Mouse (Mus musculus) CH12.LX (cell line): ENCODE measurements at regions not wholly inside any gene's neighbourhood (a gene's known extent, or its start where the extent isn't known, plus 50 kb on each side); places are given as distances from the start of the nearest gene placed in this dataset.

Experiments
- DNase-seq: peaks from one replicate; pipeline ENCODE4 v3.0.0-alpha.2; 2013; ENCODE audit errors: extremely low read depth
- H3K27ac ChIP-seq: 2 replicates; pipeline ENCODE4 v1.5.1; 2012; ENCODE audit warnings: low read depth, mild to moderate bottlenecking, control low read depth, moderate library complexity; ENCODE audit not compliant: insufficient read depth
- H3K27me3 ChIP-seq: replicated peaks from 2 replicates; pipeline ENCODE3; 2012; ENCODE audit warnings: inconsistent platforms
- H3K36me3 ChIP-seq, 2 experiments: replicated peaks in 1 of 2; 2 replicates each; pipeline versions ENCODE3 to v1.6.1; 2012; ENCODE audit warnings: inconsistent platforms in 1 of 2, low read length in 1 of 2, mild to moderate bottlenecking in 1 of 2, mixed read lengths in 1 of 2, moderate library complexity in 1 of 2; ENCODE audit not compliant: control insufficient read depth in 1 of 2, insufficient read depth in 1 of 2
- H3K4me1 ChIP-seq, 2 experiments: 2 replicates each; pipeline ENCODE4 v1.6.1; 2012; ENCODE audit warnings: inconsistent platforms in 1 of 2, moderate library complexity in 1 of 2; ENCODE audit not compliant: insufficient read depth in 2 of 2, control insufficient read depth in 1 of 2
- H3K4me2 ChIP-seq: 2 replicates; pipeline ENCODE4 v1.6.1; 2012; ENCODE audit warnings: low read depth, mild to moderate bottlenecking, control low read depth; ENCODE audit not compliant: poor library complexity, insufficient read depth, severe bottlenecking
- H3K4me3 ChIP-seq, 3 experiments: fragments of 150-350 bp in 1 of 3; sonication (generic) in 1 of 3; replicated peaks in 1 of 3; 2 replicates each; pipeline versions ENCODE3 to v1.5.1; 2011 to 2012; ENCODE audit warnings: low read depth in 2 of 3, low read length in 2 of 3, mild to moderate bottlenecking in 2 of 3, moderate library complexity in 2 of 3, control low read depth in 1 of 3, improper control_type of control experiment in 1 of 3, inconsistent platforms in 1 of 3, mixed read lengths in 1 of 3; ENCODE audit not compliant: poor library complexity in 1 of 3
- H3K79me2 ChIP-seq: replicated peaks from 2 replicates; pipeline ENCODE4 v1.6.1; 2012; ENCODE audit warnings: mild to moderate bottlenecking, moderate library complexity; ENCODE audit not compliant: control insufficient read depth, poor library complexity, insufficient read depth, severe bottlenecking; ENCODE audit errors: extremely low read depth
- H3K9ac ChIP-seq: 2 replicates; pipeline ENCODE4 v1.6.1; 2012; ENCODE audit warnings: low read depth, mild to moderate bottlenecking, control low read depth, moderate library complexity; ENCODE audit not compliant: insufficient read depth
- H3K9me3 ChIP-seq: replicated peaks from 2 replicates; pipeline ENCODE3; 2012; ENCODE audit warnings: low read length, inconsistent platforms, mixed read lengths
- BHLHE40 ChIP-seq: IDR thresholded peaks from 2 replicates; pipeline ENCODE4 v1.6.1; 2011; ENCODE audit warnings: mild to moderate bottlenecking, low read depth, low read length, improper control_type of control experiment
- CHD1 ChIP-seq: IDR thresholded peaks from 2 replicates; pipeline ENCODE4 v1.6.1; 2012; ENCODE audit warnings: low read depth, low read length, improper control_type of control experiment, inconsistent platforms
- CHD2 ChIP-seq: IDR thresholded peaks from 2 replicates; pipeline ENCODE4 v1.6.1; 2011; ENCODE audit warnings: low read length, improper control_type of control experiment
- CTCF ChIP-seq, 2 experiments: IDR thresholded peaks in 1 of 2; conservative IDR thresholded peaks in 1 of 2; 2 replicates each; pipeline ENCODE4 v1.5.1; 2011 to 2012; ENCODE audit warnings: low read depth in 2 of 2, low read length in 2 of 2, improper control_type of control experiment in 1 of 2, inconsistent platforms in 1 of 2, mild to moderate bottlenecking in 1 of 2, moderate library complexity in 1 of 2
- E2F4 ChIP-seq: IDR thresholded peaks from 2 replicates; pipeline ENCODE4 v1.6.1; 2011; ENCODE audit warnings: low read depth, low read length, improper control_type of control experiment; ENCODE audit not compliant: insufficient replicate concordance
- ELF1 ChIP-seq: IDR thresholded peaks from 2 replicates; pipeline ENCODE4 v1.6.1; 2014; ENCODE audit warnings: low read depth, mild to moderate bottlenecking, inconsistent platforms, low read length, improper control_type of control experiment
- EP300 ChIP-seq: IDR thresholded peaks from 2 replicates; pipeline ENCODE4 v1.6.1; 2011; ENCODE audit warnings: low read length, improper control_type of control experiment
- ETS1 ChIP-seq: conservative IDR thresholded peaks from 2 replicates; pipeline ENCODE4 v1.6.1; 2012; ENCODE audit warnings: low read depth, mild to moderate bottlenecking, inconsistent platforms, low read length, improper control_type of control experiment, moderate library complexity
- GABPA ChIP-seq: IDR thresholded peaks from 2 replicates; pipeline ENCODE4 v1.6.1; 2012; ENCODE audit warnings: low read depth, low read length, improper control_type of control experiment, inconsistent platforms; ENCODE audit not compliant: insufficient replicate concordance
- HCFC1 ChIP-seq: IDR thresholded peaks from 2 replicates; pipeline ENCODE4 v1.6.1; 2012; ENCODE audit warnings: low read depth, mild to moderate bottlenecking, inconsistent platforms, low read length, improper control_type of control experiment
- IRF4 ChIP-seq: IDR thresholded peaks from 2 replicates; pipeline ENCODE4 v1.6.1; 2014; ENCODE audit warnings: low read depth, mild to moderate bottlenecking, inconsistent platforms, low read length, improper control_type of control experiment
- JUN ChIP-seq: IDR thresholded peaks from 2 replicates; pipeline ENCODE4 v1.6.1; 2011; ENCODE audit warnings: low read depth, mild to moderate bottlenecking, low read length, improper control_type of control experiment, moderate library complexity; ENCODE audit not compliant: insufficient read depth
- JUND ChIP-seq: conservative IDR thresholded peaks from 2 replicates; pipeline ENCODE4 v1.6.1; 2011; ENCODE audit warnings: low read depth, low read length, improper control_type of control experiment
- KAT2A ChIP-seq: IDR thresholded peaks from 2 replicates; pipeline ENCODE4 v1.6.1; 2012; ENCODE audit warnings: low read length, improper control_type of control experiment, inconsistent platforms; ENCODE audit not compliant: insufficient replicate concordance
- MAFK ChIP-seq: IDR thresholded peaks from 2 replicates; pipeline ENCODE4 v1.6.1; 2011; ENCODE audit warnings: low read length, improper control_type of control experiment; ENCODE audit not compliant: insufficient replicate concordance
- MAX ChIP-seq: IDR thresholded peaks from 2 replicates; pipeline ENCODE4 v1.6.1; 2011; ENCODE audit warnings: low read length, improper control_type of control experiment
- MAZ ChIP-seq: IDR thresholded peaks from 2 replicates; pipeline ENCODE4 v1.6.1; 2012; ENCODE audit warnings: low read depth, mild to moderate bottlenecking, inconsistent platforms, low read length, improper control_type of control experiment, moderate library complexity
- MEF2A ChIP-seq: IDR thresholded peaks from 2 replicates; pipeline ENCODE4 v1.6.1; 2014; ENCODE audit warnings: low read depth, mild to moderate bottlenecking, inconsistent platforms, low read length, improper control_type of control experiment, borderline replicate concordance
- MXI1 ChIP-seq: IDR thresholded peaks from 2 replicates; pipeline ENCODE4 v1.6.1; 2011; ENCODE audit warnings: mild to moderate bottlenecking, low read depth, low read length, improper control_type of control experiment
- MYC ChIP-seq: IDR thresholded peaks from 2 replicates; pipeline ENCODE4 v1.6.1; 2011; ENCODE audit warnings: low read depth, mild to moderate bottlenecking, improper control_type of control experiment, low read length
- NELFE ChIP-seq: IDR thresholded peaks from 2 replicates; pipeline ENCODE4 v1.6.1; 2011; ENCODE audit warnings: low read depth, low read length, improper control_type of control experiment
- NRF1 ChIP-seq: IDR thresholded peaks from 2 replicates; pipeline ENCODE4 v1.6.1; 2014; ENCODE audit warnings: low read depth, mild to moderate bottlenecking, inconsistent platforms, low read length, improper control_type of control experiment, moderate library complexity
- PAX5 ChIP-seq: IDR thresholded peaks from 2 replicates; pipeline ENCODE4 v1.6.1; 2012; ENCODE audit warnings: low read length, inconsistent platforms, mixed read lengths
- POLR2A ChIP-seq: IDR thresholded peaks from 2 replicates; pipeline ENCODE4 v1.6.1; 2011; ENCODE audit warnings: low read depth, mild to moderate bottlenecking, improper control_type of control experiment, low read length
- POLR2AphosphoS2 ChIP-seq: IDR thresholded peaks from 2 replicates; pipeline ENCODE4 v1.6.1; 2011; ENCODE audit warnings: low read depth, low read length, improper control_type of control experiment
- RAD21 ChIP-seq: IDR thresholded peaks from 2 replicates; pipeline ENCODE4 v1.6.1; 2011; ENCODE audit warnings: low read depth, mild to moderate bottlenecking, low read length, improper control_type of control experiment, moderate library complexity
- RCOR1 ChIP-seq: conservative IDR thresholded peaks from 2 replicates; pipeline ENCODE4 v1.6.1; 2012; ENCODE audit warnings: low read depth, mild to moderate bottlenecking, inconsistent platforms, low read length, improper control_type of control experiment
- SIN3A ChIP-seq: IDR thresholded peaks from 2 replicates; pipeline ENCODE4 v1.6.1; 2012; ENCODE audit warnings: low read length, improper control_type of control experiment, inconsistent platforms
- SMC3 ChIP-seq: IDR thresholded peaks from 2 replicates; pipeline ENCODE4 v1.6.1; 2011; ENCODE audit warnings: low read depth, low read length, improper control_type of control experiment
- TBP ChIP-seq: conservative IDR thresholded peaks from 2 replicates; pipeline ENCODE4 v1.6.1; 2011; ENCODE audit warnings: low read depth, low read length, improper control_type of control experiment
- TCF12 ChIP-seq: IDR thresholded peaks from 2 replicates; pipeline ENCODE4 v1.6.1; 2014; ENCODE audit warnings: low read depth, mild to moderate bottlenecking, inconsistent platforms, low read length, improper control_type of control experiment
- UBTF ChIP-seq: IDR thresholded peaks from 2 replicates; pipeline ENCODE4 v1.6.1; 2012; ENCODE audit warnings: low read depth, mild to moderate bottlenecking, inconsistent platforms, low read length, improper control_type of control experiment, moderate library complexity
- USF1 ChIP-seq: IDR thresholded peaks from 2 replicates; pipeline ENCODE4 v1.6.1; 2014; ENCODE audit warnings: low read depth, mild to moderate bottlenecking, inconsistent platforms, low read length, improper control_type of control experiment
- USF2 ChIP-seq: conservative IDR thresholded peaks from 2 replicates; pipeline ENCODE4 v1.6.1; 2011; ENCODE audit warnings: low read depth, low read length, improper control_type of control experiment
- ZC3H11A ChIP-seq: IDR thresholded peaks from 2 replicates; pipeline ENCODE4 v1.6.1; 2012; ENCODE audit warnings: low read depth, mild to moderate bottlenecking, inconsistent platforms, low read length, improper control_type of control experiment
- ZKSCAN1 ChIP-seq: IDR thresholded peaks from 2 replicates; pipeline ENCODE4 v1.6.1; 2012; ENCODE audit warnings: low read depth, inconsistent platforms, low read length, improper control_type of control experiment, borderline replicate concordance
- ZMIZ1 ChIP-seq: IDR thresholded peaks from 2 replicates; pipeline ENCODE4 v1.6.1; 2012; ENCODE audit warnings: low read depth, mild to moderate bottlenecking, inconsistent platforms, low read length, improper control_type of control experiment
- ZNF384 ChIP-seq: IDR thresholded peaks from 2 replicates; pipeline ENCODE4 v1.6.1; 2012; ENCODE audit warnings: low read depth, low read length, improper control_type of control experiment, inconsistent platforms
- dilution Hi-C: fragments of 300-500 bp; cut with MboI; formaldehyde crosslinking; loops from 2 replicates; pipeline ENCODE4 v1.14.3; 2020; ENCODE audit warnings: low sequenced_read_pairs; ENCODE audit not compliant: extremely low pct_unique_long_range_greater_than_20kb, extremely low pct_ligation_motif_present
- in situ Hi-C: fragments of 300-500 bp; cut with MboI; formaldehyde crosslinking; loops from 3 replicates; pipeline ENCODE4 v1.14.3; 2019; ENCODE audit warnings: low sequenced_read_pairs, low pct_ligation_motif_present, low pct_unique_long_range_greater_than_20kb, mixed read lengths

- H3K36me3 ChIP-seq, result peaks cover 0 to 2% of the 10 kb centered on the region in 2 experiments
- no peak overlapping the region for H3K4me2 ChIP-seq
- no peak overlapping the region for H3K9ac ChIP-seq
- peaks cover 9 to 37% of the 10 kb centered on the region in 2 experiments; a peak in 3 of 4 replicates for H3K4me1 ChIP-seq
- H3K79me2 ChIP-seq, result no peaks in the 10 kb centered on the region
- peak overlapping the region; percentile 29 for H3K27ac ChIP-seq
- no peak for TF ChIP-seq CTCF (conservative IDR thresholded peaks at IDR 0.05 in 1 of 2, IDR thresholded peaks at IDR 0.05 in 1 of 2; ENCODE audit: low read depth in 2 of 2, low read length in 2 of 2)
- TF ChIP-seq HCFC1, result no peak; the same call in 1 of the 2 replicates
- TF ChIP-seq USF1, result no peak; the same call in 1 of the 2 replicates
- peak; percentile 88 for TF ChIP-seq EP300
- TF ChIP-seq MXI1, result peak; percentile 21; the same call in 1 of the 2 replicates
- no peak for TF ChIP-seq SIN3A
- TF ChIP-seq ETS1, result peak; percentile 89
- TF ChIP-seq POLR2A, result no peak
- peak; percentile 88 for TF ChIP-seq TCF12
- TF ChIP-seq E2F4, result no peak
- TF ChIP-seq GABPA, result no peak
- no peak for TF ChIP-seq JUND
- no peak; the same call in 1 of the 2 replicates for TF ChIP-seq RAD21
- no peak for TF ChIP-seq UBTF
- TF ChIP-seq IRF4, result peak; percentile 70
- TF ChIP-seq POLR2AphosphoS2, result no peak
- no peak for TF ChIP-seq KAT2A
- no peak for TF ChIP-seq ZNF384
- no peak for TF ChIP-seq MEF2A
- no peak for TF ChIP-seq ZC3H11A
- TF ChIP-seq CHD1, result no peak
- no peak for TF ChIP-seq NRF1
- peak; percentile 69 for TF ChIP-seq ELF1
- no peak for TF ChIP-seq USF2
- no peak for TF ChIP-seq MYC
- peak; percentile 61 for TF ChIP-seq MAX
- TF ChIP-seq CHD2, result peak; percentile 5; the same call in 1 of the 2 replicates
- no peak for TF ChIP-seq MAFK
- TF ChIP-seq SMC3, result no peak
- TF ChIP-seq JUN, result no peak
- no peak for TF ChIP-seq ZKSCAN1
- no peak for TF ChIP-seq MAZ
- no peak for TF ChIP-seq RCOR1
- no peak for TF ChIP-seq PAX5
- peak; percentile 87 for TF ChIP-seq BHLHE40
- no peak for TF ChIP-seq ZMIZ1
- TF ChIP-seq TBP, result no peak
- TF ChIP-seq NELFE, result no peak
- no peaks in the 10 kb centered on the region for H3K27me3 ChIP-seq
- DNase-seq, result peak; percentile 87
- H3K4me3 ChIP-seq, result no peak overlapping the region
- H3K9me3 ChIP-seq, result peaks cover 16% of the 10 kb centered on the region
- in situ Hi-C loops (no loop called here), dilution Hi-C loops (no loop called here)
Observed at GRCm38 (mm10) chr11:21031816-21032215, 59.3 kb upstream of the Peli1 start.
